Mouse (Mus musculus): ENCODE data around the gene Gm49358. TPM values are rescaled to one million over a fixed set of nuclear protein-coding genes. Genes with fewer than 3 reads are reported as not detected.

Gm49358 gene
- polyA plus RNA-seq, 1 experiment: not detected

- H3K4me3 ChIP-seq (ENCODE audit: insufficient read depth, low read depth, low read length): no peak overlapping the region
- WGBS: 84% methylated on average over 4 of the region's 4 CpGs
These were observed 1.7 kb downstream of the Gm49358 start for GRCm38 (mm10) chr10:86765344-86765966.

GRCm38 (mm10) chr10:86769216-86769615, 5.4 kb downstream of the Gm49358 start:
- no peaks in the 10 kb centered on the region for H3K27me3 ChIP-seq (replicated peaks; ENCODE audit: control insufficient read depth, insufficient read depth, low read length)
- 0 out of 2 replicates have a peak, but pooled peaks cover 6% of the 10 kb centered on the region for H3K4me1 ChIP-seq (ENCODE audit: control insufficient read depth, insufficient read depth, low read length)
- 77% methylated on average over 5 of the region's 5 CpGs for WGBS
- no peaks in the 10 kb centered on the region for H3K36me3 ChIP-seq (ENCODE audit: control insufficient read depth, insufficient read depth, low read length)
- TF ChIP-seq POLR2A (IDR thresholded peaks at IDR 0.05; ENCODE audit: low read depth, low read length) (no peak), CTCF (conservative IDR thresholded peaks at IDR 0.05; ENCODE audit: insufficient read depth, insufficient read length, low read depth, low read length) (no peak)
- no peak for DNase-seq
- no peak overlapping the region for H3K4me3 ChIP-seq (ENCODE audit: insufficient read depth, low read depth, low read length)
- no peak overlapping the region for H3K27ac ChIP-seq (ENCODE audit: insufficient read depth, low read depth, low read length)

More at GRCm38 (mm10) chr10:86765344-86765966, 1.7 kb downstream of the Gm49358 start:
- TF ChIP-seq POLR2A (IDR thresholded peaks at IDR 0.05; ENCODE audit: low read depth, low read length) (no peak), CTCF (conservative IDR thresholded peaks at IDR 0.05; ENCODE audit: insufficient read depth, insufficient read length, low read depth, low read length) (no peak)
- Histone ChIP-seq H3K4me1 (ENCODE audit: control insufficient read depth, insufficient read depth, low read length) (no peaks in the 10 kb centered on the region), H3K27me3 (replicated peaks; ENCODE audit: control insufficient read depth, insufficient read depth, low read length) (no peaks in the 10 kb centered on the region), H3K27ac (ENCODE audit: insufficient read depth, low read depth, low read length) (no peak overlapping the region), H3K36me3 (ENCODE audit: control insufficient read depth, insufficient read depth, low read length) (no peaks in the 10 kb centered on the region)
- DNase-seq: no peak

GRCm38 (mm10) chr10:86769797-86770196, 6.0 kb downstream of the Gm49358 start:
- H3K4me3 ChIP-seq (ENCODE audit: insufficient read depth, low read depth, low read length): no peak overlapping the region
- H3K4me1 ChIP-seq (ENCODE audit: control insufficient read depth, insufficient read depth, low read length): 0 out of 2 replicates have a peak, but pooled peaks cover 6% of the 10 kb centered on the region
- no peaks in the 10 kb centered on the region for H3K36me3 ChIP-seq (ENCODE audit: control insufficient read depth, insufficient read depth, low read length)
- 58% methylated on average over 4 of the region's 4 CpGs for WGBS
- TF ChIP-seq CTCF (conservative IDR thresholded peaks at IDR 0.05; ENCODE audit: insufficient read depth, insufficient read length, low read depth, low read length) (no peak), POLR2A (IDR thresholded peaks at IDR 0.05; ENCODE audit: low read depth, low read length) (no peak)
- peak; percentile 21 for DNase-seq
- H3K27me3 ChIP-seq (replicated peaks; ENCODE audit: control insufficient read depth, insufficient read depth, low read length): no peaks in the 10 kb centered on the region
- H3K27ac ChIP-seq (ENCODE audit: insufficient read depth, low read depth, low read length): no peak overlapping the region

- Histone ChIP-seq H3K27me3 (replicated peaks; ENCODE audit: control insufficient read depth, insufficient read depth, low read length) (no peaks in the 10 kb centered on the region), H3K4me1 (ENCODE audit: control insufficient read depth, insufficient read depth, low read length) (0 out of 2 replicates have a peak, but pooled peaks cover 6% of the 10 kb centered on the region), H3K4me3 (ENCODE audit: insufficient read depth, low read depth, low read length) (no peak overlapping the region), H3K36me3 (ENCODE audit: control insufficient read depth, insufficient read depth, low read length) (no peaks in the 10 kb centered on the region), H3K27ac (ENCODE audit: insufficient read depth, low read depth, low read length) (peak overlapping the region; percentile 34; the same call in 1 of the 2 replicates)
- 77% methylated on average over 5 of the region's 5 CpGs for WGBS
- DNase-seq: peak; percentile 67
- no peak for TF ChIP-seq CTCF (conservative IDR thresholded peaks at IDR 0.05; ENCODE audit: insufficient read depth, insufficient read length, low read depth, low read length)
- TF ChIP-seq POLR2A (IDR thresholded peaks at IDR 0.05; ENCODE audit: low read depth, low read length): no peak
These were observed 7.9 kb downstream of the Gm49358 start for GRCm38 (mm10) chr10:86771701-86772100.

GRCm38 (mm10) chr10:86772231-86772631, 8.5 kb downstream of the Gm49358 start:
- Histone ChIP-seq H3K27me3 (replicated peaks; ENCODE audit: control insufficient read depth, insufficient read depth, low read length) (no peaks in the 10 kb centered on the region), H3K4me3 (ENCODE audit: insufficient read depth, low read depth, low read length) (no peak overlapping the region), H3K4me1 (ENCODE audit: control insufficient read depth, insufficient read depth, low read length) (0 out of 2 replicates have a peak, but pooled peaks cover 6% of the 10 kb centered on the region), H3K27ac (ENCODE audit: insufficient read depth, low read depth, low read length) (peak overlapping the region; percentile 34; the same call in 1 of the 2 replicates), H3K36me3 (ENCODE audit: control insufficient read depth, insufficient read depth, low read length) (no peaks in the 10 kb centered on the region)
- no peak for DNase-seq
- TF ChIP-seq POLR2A (IDR thresholded peaks at IDR 0.05; ENCODE audit: low read depth, low read length): no peak
- no peak for TF ChIP-seq CTCF (conservative IDR thresholded peaks at IDR 0.05; ENCODE audit: insufficient read depth, insufficient read length, low read depth, low read length)
- 65% methylated on average over 6 of the region's 6 CpGs for WGBS

GRCm38 (mm10) chr10:86773360-86773759, 9.6 kb downstream of the Gm49358 start:
- no peaks in the 10 kb centered on the region for H3K36me3 ChIP-seq (ENCODE audit: control insufficient read depth, insufficient read depth, low read length)
- 42% methylated on average over 4 of the region's 4 CpGs for WGBS
- H3K4me3 ChIP-seq (ENCODE audit: insufficient read depth, low read depth, low read length): no peak overlapping the region
- H3K27me3 ChIP-seq (replicated peaks; ENCODE audit: control insufficient read depth, insufficient read depth, low read length): no peaks in the 10 kb centered on the region
- DNase-seq: no peak
- no peak overlapping the region for H3K27ac ChIP-seq (ENCODE audit: insufficient read depth, low read depth, low read length)
- peaks cover 15% of the 10 kb centered on the region for H3K4me1 ChIP-seq (ENCODE audit: control insufficient read depth, insufficient read depth, low read length)
- no peak for TF ChIP-seq POLR2A (IDR thresholded peaks at IDR 0.05; ENCODE audit: low read depth, low read length)
- TF ChIP-seq CTCF (conservative IDR thresholded peaks at IDR 0.05; ENCODE audit: insufficient read depth, insufficient read length, low read depth, low read length): no peak

- DNase-seq: no peak
- TF ChIP-seq CTCF (conservative IDR thresholded peaks at IDR 0.05; ENCODE audit: insufficient read depth, insufficient read length, low read depth, low read length): no peak
- no peak for TF ChIP-seq POLR2A (IDR thresholded peaks at IDR 0.05; ENCODE audit: low read depth, low read length)
- Histone ChIP-seq H3K27me3 (replicated peaks; ENCODE audit: control insufficient read depth, insufficient read depth, low read length) (no peaks in the 10 kb centered on the region), H3K27ac (ENCODE audit: insufficient read depth, low read depth, low read length) (no peak overlapping the region), H3K36me3 (ENCODE audit: control insufficient read depth, insufficient read depth, low read length) (no peaks in the 10 kb centered on the region), H3K4me3 (ENCODE audit: insufficient read depth, low read depth, low read length) (no peak overlapping the region), H3K4me1 (ENCODE audit: control insufficient read depth, insufficient read depth, low read length) (peaks cover 24% of the 10 kb centered on the region)
- WGBS: 71% methylated on average over 9 of the region's 9 CpGs
These were observed 12.5 kb downstream of the Gm49358 start for GRCm38 (mm10) chr10:86776281-86776680.
